Mouse (Mus musculus) limb, embryonic 14.5 days (tissue): ENCODE data around the gene Cdc37. TPM values are rescaled to one million over a fixed set of nuclear protein-coding genes. Genes with fewer than 3 reads are reported as not detected.
"Not testable (repeated sequence)": the region's sequence is repeated elsewhere in the genome, so short reads cannot be mapped to it uniquely, and the experiment has no call there.

Experiments
- ATAC-seq: fragments of 200-750 bp; cut with Nextera tagmentation; 2 replicates; pipeline ENCODE4 v1.8.0; 2017; ENCODE audit warnings: low read depth, moderate number of reproducible peaks, moderate TSS enrichment; ENCODE audit not compliant: low FRiP score
- DNase-seq: peaks from one replicate; pipeline ENCODE4 v3.0.0-alpha.2; 2015; ENCODE audit warnings: low spot score
- H3K27ac ChIP-seq: fragments of 300-500 bp; sonication (generic); replicated peaks from 2 replicates; pipeline ENCODE4 v1.5.1; 2014; ENCODE audit warnings: low read depth, mild to moderate bottlenecking, low read length, moderate library complexity, mixed read lengths
- H3K27me3 ChIP-seq: fragments of 300-500 bp; sonication (generic); 2 replicates; pipeline ENCODE4 v1.6.1; 2014; ENCODE audit warnings: low read length, mixed read lengths; ENCODE audit not compliant: control insufficient read depth, insufficient read depth
- H3K36me3 ChIP-seq: fragments of 300-500 bp; sonication (generic); 2 replicates; pipeline ENCODE4 v1.6.1; 2014; ENCODE audit warnings: mild to moderate bottlenecking, low read length, moderate library complexity, mixed read lengths; ENCODE audit not compliant: control insufficient read depth, insufficient read depth
- H3K4me1 ChIP-seq: fragments of 300-500 bp; sonication (generic); 2 replicates; pipeline ENCODE4 v1.6.1; 2014; ENCODE audit warnings: antibody characterized with exemption, low read length, mixed read lengths; ENCODE audit not compliant: control insufficient read depth, insufficient read depth
- H3K4me2 ChIP-seq: fragments of 300-500 bp; sonication (generic); replicated peaks from 2 replicates; pipeline ENCODE4 v1.6.1; 2014; ENCODE audit warnings: low read depth, mild to moderate bottlenecking, low read length, moderate library complexity; ENCODE audit not compliant: severe bottlenecking
- H3K4me3 ChIP-seq: fragments of 300-500 bp; sonication (generic); replicated peaks from 2 replicates; pipeline ENCODE4 v1.5.1; 2014; ENCODE audit warnings: low read length
- H3K9ac ChIP-seq: fragments of 300-500 bp; sonication (generic); 2 replicates; pipeline ENCODE4 v1.6.1; 2014; ENCODE audit warnings: mild to moderate bottlenecking, low read depth, low read length, moderate library complexity; ENCODE audit not compliant: severe bottlenecking
- H3K9me3 ChIP-seq: fragments of 300-500 bp; sonication (generic); 2 replicates; pipeline ENCODE4 v1.6.1; 2016; ENCODE audit warnings: low read length; ENCODE audit not compliant: control insufficient read depth
- POLR2A ChIP-seq: fragments of 200-500 bp; IDR thresholded peaks from 2 replicates; pipeline ENCODE4 v1.8.0; 2012; ENCODE audit warnings: inconsistent platforms, mild to moderate bottlenecking, moderate library complexity, borderline replicate concordance; ENCODE audit not compliant: insufficient read depth, insufficient read length; ENCODE audit errors: extremely low read depth
- WGBS: fragments of 180-500 bp; shearing (Covaris S2); extraction: QIAGEN DNeasy Blood & Tissue Kit; methylation state at CpG from one replicate; pipeline ENCODE4 v1.1.7; 2014; 5-methylcytosine and 5-hydroxymethylcytosine counted together
- polyA plus RNA-seq, 2 experiments: library from polyadenylated mRNA; depleted of rRNA in 1 of 2; stranded (reverse) in 1 of 2; unstranded in 1 of 2; fragments of >200 nt; fragmentation: Nextera tagmentation in 1 of 2; extraction: Ambion mirVana in 1 of 2; gene quantifications; 2 replicates each; pipeline versions ENCODE4 v1.2.1 to v1.2.3; 2012 to 2014

Cdc37 gene
- polyA plus RNA-seq (2012; rRNA removed) (145 and 257 TPM in 2 replicates), polyA plus RNA-seq (2014; fragmentation: Nextera tagmentation; extraction: Ambion mirVana) (292 and 299 TPM in 2 replicates)

DNA sequence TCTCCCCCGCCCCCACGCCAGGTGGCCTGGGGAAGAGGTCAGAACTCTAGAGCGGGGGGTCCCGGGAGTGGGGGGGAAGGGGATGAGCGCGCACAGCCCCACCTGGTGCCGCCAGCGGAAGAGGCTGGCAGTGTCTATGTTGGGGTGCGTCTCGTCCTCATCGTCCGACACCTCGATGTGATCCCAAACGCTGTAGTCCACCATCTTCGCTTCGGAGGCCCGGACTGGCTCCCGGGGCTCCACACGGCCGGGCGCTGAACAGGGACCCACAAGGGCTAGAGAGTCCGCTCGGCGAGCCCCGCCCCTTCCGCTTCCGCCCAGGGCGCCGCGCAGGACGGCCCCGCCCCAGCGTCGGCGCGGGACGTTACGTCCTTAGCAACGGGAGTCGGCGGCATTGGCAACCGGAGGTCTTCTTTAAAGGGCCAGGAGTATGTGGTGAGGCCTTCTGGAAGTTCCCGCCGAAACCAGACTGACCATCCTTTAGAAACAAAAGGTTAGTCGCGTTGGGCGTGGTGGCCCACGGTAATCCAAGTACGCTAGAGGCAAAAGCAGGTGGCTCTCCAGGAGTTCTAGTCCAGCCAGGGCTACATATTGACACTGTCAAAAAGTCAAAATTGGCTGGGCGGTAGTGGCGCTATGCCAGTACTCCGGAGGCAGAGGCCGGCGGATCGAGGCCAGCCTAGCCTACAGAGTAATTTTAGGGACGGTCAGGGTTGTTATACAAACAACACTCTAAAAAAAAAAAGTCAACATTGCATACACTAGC lies at the start of gene Cdc37:
Gene Cdc37, minus strand, starts transcription at position 329 of the 766 bp plus-strand sequence.
- peak within 1 kb of the TSS; percentile 68; the same call in 1 of the 2 replicates for H3K27ac ChIP-seq
- peaks cover 22% of the 10 kb centered on the region for H3K36me3 ChIP-seq
- H3K9ac ChIP-seq = peak within 1 kb of the TSS; percentile 72
- ATAC-seq (peak; percentile 95), DNase-seq (peak; percentile 93)
- TF ChIP-seq POLR2A = peak; percentile 88; the same call in 1 of the 2 replicates
- peak within 1 kb of the TSS; percentile 60 for H3K4me2 ChIP-seq
- peak within 1 kb of the TSS; percentile 74 for H3K4me3 ChIP-seq
- H3K27me3 ChIP-seq = no peaks in the 10 kb centered on the region
- peaks cover 28% of the 10 kb centered on the region for H3K4me1 ChIP-seq
- whole genome bisulfite sequencing = 5% methylated on average over 49 of the region's 56 CpGs
- no peaks in the 10 kb centered on the region for H3K9me3 ChIP-seq

DNA sequence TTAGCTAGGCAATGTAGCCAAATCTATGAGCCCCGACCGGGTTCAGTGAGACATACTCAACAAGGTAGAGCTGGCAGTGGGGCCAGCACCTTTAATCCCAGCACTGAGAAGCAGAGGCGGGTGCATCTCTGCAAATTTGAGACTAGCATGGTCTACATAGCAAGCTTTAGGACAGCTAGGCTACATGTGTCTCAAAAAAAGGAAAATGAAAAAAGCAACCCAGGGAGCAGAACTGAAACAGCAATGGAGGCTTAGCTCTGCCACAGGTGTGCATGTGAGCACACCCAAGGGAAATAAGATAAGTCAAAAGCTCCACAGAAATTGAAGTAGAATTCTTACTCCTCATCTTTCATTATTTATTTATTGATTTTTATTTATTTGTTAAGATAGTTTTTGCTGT lies 49.2 kb upstream of the Cdc37 start:
- Histone ChIP-seq H3K4me1 (peaks cover 6% of the 10 kb centered on the region; the same call in 1 of the 2 replicates), H3K27ac (no peak overlapping the region), H3K4me2 (no peak overlapping the region), H3K9ac (no peak overlapping the region), H3K9me3 (no peaks in the 10 kb centered on the region), H3K27me3 (no peaks in the 10 kb centered on the region), H3K4me3 (no peak overlapping the region), H3K36me3 (no peaks in the 10 kb centered on the region)
- no peak for ATAC-seq
- WGBS = 83% methylated on average over 3 of the region's 3 CpGs
- no peak for DNase-seq
- no peak for TF ChIP-seq POLR2A

DNA sequence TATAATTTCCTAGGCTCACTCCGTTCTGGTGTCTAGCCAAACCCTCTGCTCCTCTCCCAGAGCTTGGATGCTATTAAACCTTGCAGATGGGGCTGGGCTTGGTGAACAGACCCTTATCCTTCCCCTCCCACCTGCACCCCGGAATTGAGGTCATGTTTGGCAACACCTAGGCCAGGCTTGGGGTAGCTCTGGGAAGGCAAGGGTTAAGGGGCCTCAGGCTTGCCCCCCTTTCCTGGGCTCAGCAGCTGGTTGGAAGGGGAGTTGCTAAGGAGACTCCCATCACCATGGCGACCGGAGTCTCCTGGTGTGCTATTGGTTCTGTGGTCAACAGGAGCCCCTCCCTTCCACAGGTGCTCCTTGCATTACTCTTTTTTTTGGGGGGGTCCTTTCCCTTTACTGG lies 48.2 kb upstream of the Cdc37 start:
- ATAC-seq (peak; percentile 76; the same call in 1 of the 2 replicates), DNase-seq (no peak)
- Histone ChIP-seq H3K27ac (no peak overlapping the region), H3K27me3 (no peaks in the 10 kb centered on the region), H3K4me1 (peaks cover 6% of the 10 kb centered on the region; the same call in 1 of the 2 replicates), H3K36me3 (no peaks in the 10 kb centered on the region), H3K4me2 (peak overlapping the region; percentile 47; the same call in 1 of the 2 replicates), H3K9me3 (no peaks in the 10 kb centered on the region), H3K9ac (no peak overlapping the region), H3K4me3 (no peak overlapping the region)
- TF ChIP-seq POLR2A = no peak
- WGBS = 16% methylated on average over 4 of the region's 4 CpGs

DNA sequence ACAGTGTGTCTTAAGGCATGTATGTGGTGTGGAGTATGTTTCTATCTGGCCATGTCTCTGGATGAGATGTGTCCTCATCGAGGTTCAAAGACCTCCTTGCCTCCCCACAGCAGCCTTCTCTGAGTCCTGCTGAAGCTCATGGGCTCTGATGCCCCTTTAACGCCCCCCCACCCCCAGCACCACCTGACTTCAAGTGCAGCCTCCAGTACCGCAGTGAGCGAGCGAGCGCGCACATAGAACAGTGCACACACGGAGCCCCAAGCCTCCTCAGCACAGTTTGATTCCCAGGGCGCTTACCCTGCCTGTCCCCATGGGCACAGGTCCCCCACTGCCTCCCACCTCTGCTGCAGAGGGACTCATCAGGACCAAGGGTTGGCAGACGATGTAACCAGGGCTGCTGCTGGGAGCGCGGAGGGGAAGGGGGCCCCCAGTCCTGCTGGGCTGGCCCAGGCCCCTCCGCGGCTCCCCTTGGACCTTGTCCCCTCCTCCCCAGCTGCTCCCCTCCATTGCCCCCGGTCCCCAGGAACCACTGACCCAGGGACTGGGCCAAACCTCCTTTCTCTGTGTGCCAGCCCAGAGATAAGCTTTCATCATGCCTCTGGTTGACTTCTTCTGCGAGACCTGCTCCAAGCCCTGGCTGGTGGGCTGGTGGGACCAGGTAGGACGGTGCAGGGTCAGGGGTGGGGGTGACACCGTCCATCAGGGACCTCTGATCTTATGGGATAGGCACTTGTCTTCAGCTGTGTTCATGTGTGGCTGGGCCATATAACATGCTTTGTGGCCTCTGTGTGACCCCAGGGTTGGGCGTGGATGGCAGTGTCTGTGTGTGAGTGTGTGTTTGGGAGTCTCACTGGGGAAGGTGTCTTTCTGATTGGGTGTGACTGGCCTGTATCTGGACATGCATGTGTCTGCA lies 47.0 kb upstream of the Cdc37 start:
- TF ChIP-seq POLR2A = no peak
- peak overlapping the region; percentile 47 for H3K4me2 ChIP-seq
- peak overlapping the region; percentile 52; the same call in 1 of the 2 replicates for H3K9ac ChIP-seq
- no peaks in the 10 kb centered on the region for H3K36me3 ChIP-seq
- H3K27me3 ChIP-seq = no peaks in the 10 kb centered on the region
- no peaks in the 10 kb centered on the region for H3K9me3 ChIP-seq
- 30% methylated on average over 17 of the region's 19 CpGs for WGBS
- H3K27ac ChIP-seq = no peak overlapping the region
- peak; percentile 75 for ATAC-seq
- H3K4me3 ChIP-seq = peak overlapping the region; percentile 34
- no peak for DNase-seq
- H3K4me1 ChIP-seq = peaks cover 6% of the 10 kb centered on the region; the same call in 1 of the 2 replicates

DNA sequence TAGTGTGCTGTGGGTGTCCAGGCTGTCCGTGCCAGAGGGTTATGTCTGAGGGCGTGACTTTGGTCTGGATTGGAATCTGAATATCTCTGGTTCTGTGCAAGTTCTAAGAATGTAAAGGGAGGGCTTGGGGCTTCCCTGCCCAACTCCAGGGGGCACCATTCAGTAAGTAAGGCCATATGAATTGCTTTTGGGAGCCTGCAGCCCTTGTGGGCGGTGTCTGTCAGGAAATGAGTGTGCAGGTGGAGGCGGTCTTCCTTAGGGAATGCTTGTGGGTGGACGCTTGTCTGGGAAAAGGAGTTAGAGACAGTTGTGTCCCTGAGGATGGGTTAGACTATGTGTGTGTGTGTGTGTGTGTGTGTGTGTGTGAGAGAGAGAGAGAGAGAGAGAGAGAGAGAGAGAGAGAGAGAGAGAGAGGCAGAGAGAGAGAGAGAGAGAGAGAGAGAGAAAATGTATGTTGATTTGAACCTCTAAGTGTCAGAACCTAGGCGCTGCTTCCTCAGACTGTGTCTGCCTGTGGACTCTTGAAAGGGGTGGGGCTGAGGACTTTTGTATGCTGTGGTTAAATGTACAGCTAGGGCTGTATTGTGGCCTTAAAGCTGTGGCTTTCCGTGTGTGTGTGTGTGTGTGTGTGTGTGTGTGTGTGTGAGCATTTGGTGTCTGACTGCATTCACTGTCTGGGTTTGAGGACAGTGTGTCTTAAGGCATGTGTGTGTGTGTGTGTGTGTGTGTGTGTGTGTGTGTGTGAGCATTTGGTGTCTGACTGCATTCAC lies 46.1 kb upstream of the Cdc37 start:
- H3K27me3 ChIP-seq, H3K4me3 ChIP-seq, H3K36me3 ChIP-seq, H3K4me1 ChIP-seq, ATAC-seq, H3K27ac ChIP-seq, DNase-seq, H3K4me2 ChIP-seq, H3K9me3 ChIP-seq: not testable (repeated sequence)
- 58% methylated on average over 7 of the region's 7 CpGs for WGBS
- H3K9ac ChIP-seq = peak overlapping the region; percentile 12; the same call in 1 of the 2 replicates
